Mouse (Mus musculus) regulatory T cell (primary cell): ENCODE data around the gene Prame.
"Not testable (repeated sequence)": the region's sequence is repeated elsewhere in the genome, so short reads cannot be mapped to it uniquely, and the experiment has no call there.

Experiments
- in situ Hi-C: fragments of 300-600 bp; cut with MboI, MseI; formaldehyde crosslinking; loops from one replicate; pipeline ENCODE4 v1.15.1; 2025; ENCODE audit warnings: high pct_unique_total_duplicates

The Prame gene

GRCm38 (mm10) chrX:135627605-135628004, at the start of gene Prame:
Gene Prame (minus strand): TSS chrX:135627705.
- in situ Hi-C loops: no loop called here

GRCm38 (mm10) chrX:135652173-135652772, 24.8 kb upstream of the Prame start:
- in situ Hi-C loops: loop anchor here (5.0 kb wide), 1 partner anchor 50 kb away; no protein-coding TSS in a partner anchor

- in situ Hi-C loops: loop anchor here (5.0 kb wide), 1 partner anchor 51 kb away; no protein-coding TSS in a partner anchor
These were observed 26.0 kb downstream of the Prame start for GRCm38 (mm10) chrX:135601298-135602029.

- in situ Hi-C loops: loop anchor here (25.0 kb wide), 1 partner anchor 186 kb away; no protein-coding TSS in a partner anchor
These were observed 28.8 kb downstream of the Prame start, which contains the start of gene Nxf7 for GRCm38 (mm10) chrX:135598677-135599076. Gene Nxf7 (minus strand): TSS chrX:135598777.

- in situ Hi-C loops: loop anchor here (25.0 kb wide), 1 partner anchor 186 kb away; no protein-coding TSS in a partner anchor
These were observed 29.4 kb downstream of the Prame start for GRCm38 (mm10) chrX:135598096-135598495.

GRCm38 (mm10) chrX:135576412-135576811, 51.1 kb downstream of the Prame start:
- in situ Hi-C loops: loop anchor here (25.0 kb wide), 1 partner anchor 164 kb away; no protein-coding TSS in a partner anchor

- in situ Hi-C loops: loop anchor here (5.0 to 25.0 kb wide), 2 partner anchors 163 to 488 kb away; no protein-coding TSS in a partner anchor
These were observed 52.4 kb downstream of the Prame start for GRCm38 (mm10) chrX:135574958-135575628.

- in situ Hi-C loops: loop anchor here (5.0 kb wide), 1 partner anchor 487 kb away; no protein-coding TSS in a partner anchor
These were observed 53.1 kb downstream of the Prame start for GRCm38 (mm10) chrX:135574261-135574957.

GRCm38 (mm10) chrX:135569467-135569866, 58.0 kb downstream of the Prame start:
- in situ Hi-C loops: not testable (repeated sequence)

- in situ Hi-C loops: loop anchor here (5.0 kb wide), 1 partner anchor 448 kb away; no protein-coding TSS in a partner anchor
These were observed 62.6 kb downstream of the Prame start for GRCm38 (mm10) chrX:135564934-135565333.
